Mouse (Mus musculus): Measurements from ENCODE around the gene Prss12. TPM values are rescaled to one million over a fixed set of nuclear protein-coding genes. Genes with fewer than 3 reads are reported as not detected.
A peak's percentile ranks its signal among the peaks of the same experiment; 100 is the strongest.

Prss12 gene
- polyA plus RNA-seq, 1 experiment from 2014 or later: 4.2 TPM

- Histone ChIP-seq H3K27me3 (ENCODE audit: control insufficient read depth, insufficient read depth, low read length) (no peaks in the 10 kb centered on the region), H3K36me3 (ENCODE audit: control insufficient read depth, insufficient read depth, low read length) (no peaks in the 10 kb centered on the region), H3K4me2 (replicated peaks; ENCODE audit: low read depth, low read length) (no peak overlapping the region), H3K9me3 (ENCODE audit: control insufficient read depth, low read length) (no peaks in the 10 kb centered on the region), H3K4me1 (replicated peaks; ENCODE audit: control insufficient read depth, insufficient read depth, low read length) (0 out of 2 replicates have a peak, but pooled peaks cover 3% of the 10 kb centered on the region), H3K4me3 (ENCODE audit: low read depth, low read length) (no peak overlapping the region), H3K27ac (ENCODE audit: low read depth, low read length) (no peak overlapping the region), H3K9ac (ENCODE audit: low read depth, low read length) (no peak overlapping the region)
- ATAC-seq (ENCODE audit: low FRiP score): no peak
- DNase-seq (ENCODE audit: low spot score): no peak
- WGBS: 69% methylated on average over 4 of the region's 4 CpGs
Observed at GRCm38 (mm10) chr3:123511818-123512217, 65.1 kb downstream of the Prss12 start.

DNA sequence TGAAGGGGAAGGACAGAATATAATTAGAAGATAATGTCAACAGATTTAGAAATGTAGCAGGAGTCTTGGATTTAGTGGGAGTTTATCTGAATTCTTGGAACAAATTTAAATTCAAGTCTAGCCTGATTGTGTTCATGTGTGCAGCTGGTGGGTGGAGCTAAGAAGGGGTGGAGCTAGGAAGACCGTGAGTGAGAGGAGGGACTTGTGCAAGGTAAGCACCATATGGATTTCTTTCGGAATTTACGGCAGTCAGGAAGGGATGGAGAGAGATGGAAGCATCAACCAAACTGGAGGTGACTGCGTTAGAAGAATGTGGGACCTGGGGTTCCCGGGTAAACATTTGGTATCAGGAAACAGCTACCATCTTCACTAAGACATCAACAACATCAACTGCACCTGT, 68.2 kb downstream of the Prss12 start:
- Histone ChIP-seq H3K9ac (ENCODE audit: low read depth, low read length) (no peak overlapping the region), H3K4me1 (replicated peaks; ENCODE audit: control insufficient read depth, insufficient read depth, low read length) (no peaks in the 10 kb centered on the region), H3K9me3 (ENCODE audit: control insufficient read depth, low read length) (no peaks in the 10 kb centered on the region), H3K36me3 (ENCODE audit: control insufficient read depth, insufficient read depth, low read length) (no peaks in the 10 kb centered on the region), H3K27ac (ENCODE audit: low read depth, low read length) (no peak overlapping the region), H3K4me3 (ENCODE audit: low read depth, low read length) (no peak overlapping the region), H3K4me2 (replicated peaks; ENCODE audit: low read depth, low read length) (no peak overlapping the region), H3K27me3 (ENCODE audit: control insufficient read depth, insufficient read depth, low read length) (no peaks in the 10 kb centered on the region)
- ATAC-seq (ENCODE audit: low FRiP score) (no peak), DNase-seq (ENCODE audit: low spot score) (no peak)
- WGBS: 59% methylated on average over 5 of the region's 5 CpGs

- H3K9ac ChIP-seq (ENCODE audit: low read depth, low read length): no peak overlapping the region
- no peaks in the 10 kb centered on the region for H3K9me3 ChIP-seq (ENCODE audit: control insufficient read depth, low read length)
- ATAC-seq (ENCODE audit: low FRiP score) (peak; percentile 31; the same call in 1 of the 2 replicates), DNase-seq (ENCODE audit: low spot score) (peak; percentile 78)
- 24% methylated on average over 5 of the region's 5 CpGs for WGBS
- no peaks in the 10 kb centered on the region for H3K36me3 ChIP-seq (ENCODE audit: control insufficient read depth, insufficient read depth, low read length)
- no peak overlapping the region for H3K4me3 ChIP-seq (ENCODE audit: low read depth, low read length)
- H3K4me1 ChIP-seq (replicated peaks; ENCODE audit: control insufficient read depth, insufficient read depth, low read length): no peaks in the 10 kb centered on the region
- H3K4me2 ChIP-seq (replicated peaks; ENCODE audit: low read depth, low read length): no peak overlapping the region
- H3K27ac ChIP-seq (ENCODE audit: low read depth, low read length): no peak overlapping the region
- no peaks in the 10 kb centered on the region for H3K27me3 ChIP-seq (ENCODE audit: control insufficient read depth, insufficient read depth, low read length)
Observed at GRCm38 (mm10) chr3:123515600-123516359, 69.1 kb downstream of the Prss12 start.

DNA sequence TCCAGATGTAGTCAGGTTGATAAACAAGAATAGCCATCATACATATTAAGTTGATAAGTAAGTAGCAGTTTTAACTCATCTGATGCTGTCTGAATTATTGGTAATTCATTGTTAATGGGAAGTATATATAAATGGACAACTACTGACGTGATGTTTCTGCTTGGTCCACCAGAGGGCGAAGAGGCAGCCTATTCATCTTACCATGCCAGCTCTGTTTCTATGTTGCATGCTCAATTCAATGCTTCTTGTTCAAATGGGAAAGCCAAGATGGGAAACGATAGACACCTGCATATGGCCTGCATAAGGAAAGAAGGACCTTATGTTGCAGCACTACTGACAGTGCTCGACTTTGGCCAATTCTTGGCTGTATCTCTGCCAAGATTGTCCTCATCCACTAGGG, 70.1 kb downstream of the Prss12 start:
- H3K27ac ChIP-seq (ENCODE audit: low read depth, low read length): no peak overlapping the region
- 36% methylated on average over 4 of the region's 4 CpGs for WGBS
- H3K4me3 ChIP-seq (ENCODE audit: low read depth, low read length): no peak overlapping the region
- no peaks in the 10 kb centered on the region for H3K9me3 ChIP-seq (ENCODE audit: control insufficient read depth, low read length)
- no peak overlapping the region for H3K9ac ChIP-seq (ENCODE audit: low read depth, low read length)
- H3K27me3 ChIP-seq (ENCODE audit: control insufficient read depth, insufficient read depth, low read length): no peaks in the 10 kb centered on the region
- no peak overlapping the region for H3K4me2 ChIP-seq (replicated peaks; ENCODE audit: low read depth, low read length)
- H3K36me3 ChIP-seq (ENCODE audit: control insufficient read depth, insufficient read depth, low read length): no peaks in the 10 kb centered on the region
- DNase-seq (ENCODE audit: low spot score): peak; percentile 65
- H3K4me1 ChIP-seq (replicated peaks; ENCODE audit: control insufficient read depth, insufficient read depth, low read length): no peaks in the 10 kb centered on the region
- ATAC-seq (ENCODE audit: low FRiP score): peak; percentile 34

- Histone ChIP-seq H3K4me3 (ENCODE audit: low read depth, low read length) (no peak overlapping the region), H3K4me2 (replicated peaks; ENCODE audit: low read depth, low read length) (no peak overlapping the region), H3K36me3 (ENCODE audit: control insufficient read depth, insufficient read depth, low read length) (no peaks in the 10 kb centered on the region), H3K27ac (ENCODE audit: low read depth, low read length) (no peak overlapping the region; the same call in none of the 2 replicates), H3K4me1 (replicated peaks; ENCODE audit: control insufficient read depth, insufficient read depth, low read length) (no peaks in the 10 kb centered on the region), H3K27me3 (ENCODE audit: control insufficient read depth, insufficient read depth, low read length) (no peaks in the 10 kb centered on the region), H3K9ac (ENCODE audit: low read depth, low read length) (no peak overlapping the region), H3K9me3 (ENCODE audit: control insufficient read depth, low read length) (no peaks in the 10 kb centered on the region)
- DNase-seq (ENCODE audit: low spot score) (peak; percentile 18), ATAC-seq (ENCODE audit: low FRiP score) (peak; percentile 48; the same call in 1 of the 2 replicates)
- WGBS: 48% methylated on average over 11 of the region's 11 CpGs
Observed at GRCm38 (mm10) chr3:123526313-123527067, 79.8 kb downstream of the Prss12 start.

GRCm38 (mm10) chr3:123527806-123528507, 81.2 kb downstream of the Prss12 start:
- no peak overlapping the region for H3K27ac ChIP-seq (ENCODE audit: low read depth, low read length)
- 81% methylated on average over 10 of the region's 10 CpGs for WGBS
- H3K4me2 ChIP-seq (replicated peaks; ENCODE audit: low read depth, low read length): no peak overlapping the region
- ATAC-seq (ENCODE audit: low FRiP score): no peak
- no peak overlapping the region for H3K9ac ChIP-seq (ENCODE audit: low read depth, low read length)
- H3K4me1 ChIP-seq (replicated peaks; ENCODE audit: control insufficient read depth, insufficient read depth, low read length): no peaks in the 10 kb centered on the region
- no peak for DNase-seq (ENCODE audit: low spot score)
- H3K9me3 ChIP-seq (ENCODE audit: control insufficient read depth, low read length): no peaks in the 10 kb centered on the region
- no peaks in the 10 kb centered on the region for H3K27me3 ChIP-seq (ENCODE audit: control insufficient read depth, insufficient read depth, low read length)
- H3K36me3 ChIP-seq (ENCODE audit: control insufficient read depth, insufficient read depth, low read length): no peaks in the 10 kb centered on the region
- no peak overlapping the region for H3K4me3 ChIP-seq (ENCODE audit: low read depth, low read length)

DNA sequence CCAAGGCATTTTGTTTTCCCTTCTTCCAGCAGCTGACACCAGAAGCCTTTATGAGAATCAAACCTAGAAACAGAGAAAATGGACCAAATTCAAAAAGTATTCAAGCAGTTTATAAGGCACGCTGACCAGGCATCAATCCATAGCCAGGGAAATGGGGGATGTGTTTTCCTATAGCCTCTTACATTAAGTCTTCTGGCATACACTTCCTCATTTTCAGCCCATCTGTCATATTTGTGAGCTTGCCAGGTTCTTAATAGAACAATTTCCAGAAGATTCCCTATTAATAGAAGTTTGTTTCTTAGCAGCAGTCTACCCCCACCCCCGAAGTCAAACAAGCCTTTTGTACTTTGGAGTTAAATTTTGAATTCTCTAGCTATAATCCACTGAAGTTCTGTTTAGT, 84.4 kb downstream of the Prss12 start:
- Histone ChIP-seq H3K4me2 (replicated peaks; ENCODE audit: low read depth, low read length) (no peak overlapping the region), H3K27ac (ENCODE audit: low read depth, low read length) (no peak overlapping the region), H3K4me1 (replicated peaks; ENCODE audit: control insufficient read depth, insufficient read depth, low read length) (no peaks in the 10 kb centered on the region), H3K9ac (ENCODE audit: low read depth, low read length) (no peak overlapping the region), H3K36me3 (ENCODE audit: control insufficient read depth, insufficient read depth, low read length) (no peaks in the 10 kb centered on the region), H3K4me3 (ENCODE audit: low read depth, low read length) (no peak overlapping the region), H3K9me3 (ENCODE audit: control insufficient read depth, low read length) (no peaks in the 10 kb centered on the region), H3K27me3 (ENCODE audit: control insufficient read depth, insufficient read depth, low read length) (no peaks in the 10 kb centered on the region)
- DNase-seq (ENCODE audit: low spot score): no peak
- no peak for ATAC-seq (ENCODE audit: low FRiP score)
- 90% methylated on average over 2 of the region's 2 CpGs for WGBS

DNA sequence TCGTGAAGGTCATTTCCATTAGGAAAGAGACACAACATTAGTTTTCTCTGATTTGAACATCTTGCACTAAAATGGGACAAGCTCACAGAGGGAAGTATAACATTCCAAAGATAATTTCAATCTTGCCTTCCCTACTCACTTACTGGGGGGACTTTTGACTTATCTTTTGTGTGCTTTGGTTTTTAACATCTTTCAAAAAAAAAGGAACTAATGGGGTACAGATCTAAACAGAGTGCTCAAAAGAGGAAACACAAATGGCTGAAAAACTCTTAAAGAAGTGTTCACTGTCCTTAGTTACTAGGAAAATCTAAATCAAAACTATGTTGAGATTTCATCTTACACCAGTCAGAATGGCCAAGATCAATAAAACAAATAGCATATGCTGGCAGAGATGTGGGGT, 90.6 kb downstream of the Prss12 start:
- Histone ChIP-seq H3K36me3 (ENCODE audit: control insufficient read depth, insufficient read depth, low read length) (no peaks in the 10 kb centered on the region), H3K4me3 (ENCODE audit: low read depth, low read length) (no peak overlapping the region), H3K27me3 (ENCODE audit: control insufficient read depth, insufficient read depth, low read length) (no peaks in the 10 kb centered on the region), H3K27ac (ENCODE audit: low read depth, low read length) (no peak overlapping the region), H3K4me2 (replicated peaks; ENCODE audit: low read depth, low read length) (no peak overlapping the region), H3K9me3 (ENCODE audit: control insufficient read depth, low read length) (no peaks in the 10 kb centered on the region), H3K4me1 (replicated peaks; ENCODE audit: control insufficient read depth, insufficient read depth, low read length) (no peaks in the 10 kb centered on the region), H3K9ac (ENCODE audit: low read depth, low read length) (no peak overlapping the region)
- no peak for ATAC-seq (ENCODE audit: low FRiP score)
- no peak for DNase-seq (ENCODE audit: low spot score)
- 90% methylated on average over 1 of the region's 1 CpGs for WGBS
